Comparison of ENCODE assay signal across 1 mouse cellular context in genomic region chr13:55687927-55688602, GRCm38 (mm10).
TF ChIP-seq lines count a peak whose summit lies in the region.

No protein-coding gene starts in this region.

TF ChIP-seq in MEL, 35 proteins besides CTCF, POLR2A, EP300 and RAD21:
- no peak for TF ChIP-seq POLR2AphosphoS2 (IDR thresholded peaks at IDR 0.05; ENCODE audit: low read length)
- TF ChIP-seq MEF2A (IDR thresholded peaks at IDR 0.05; ENCODE audit: extremely low read depth, insufficient replicate concordance, low read depth, low read length, poor library complexity, severe bottlenecking): no peak
- TF ChIP-seq ETS1 (IDR thresholded peaks at IDR 0.05; ENCODE audit: low read depth, low read length): 0 out of 2 replicates have a peak, but pooled peaks have one; percentile 36
- TF ChIP-seq GABPA (IDR thresholded peaks at IDR 0.05; ENCODE audit: low read depth, low read length): no peak
- TF ChIP-seq E2F4 (IDR thresholded peaks at IDR 0.05; ENCODE audit: borderline replicate concordance, low read depth, low read length): no peak
- peak; percentile 72 for TF ChIP-seq TBP (IDR thresholded peaks at IDR 0.05; ENCODE audit: low read depth, low read length)
- no peak for TF ChIP-seq UBTF (IDR thresholded peaks at IDR 0.05; ENCODE audit: borderline replicate concordance, insufficient read depth, low read depth, low read length)
- no peak for TF ChIP-seq BHLHE40 (IDR thresholded peaks at IDR 0.05; ENCODE audit: borderline replicate concordance, low read depth, low read length)
- TF ChIP-seq RCOR1 (IDR thresholded peaks at IDR 0.05; ENCODE audit: low read depth, low read length): no peak
- TF ChIP-seq MYC (IDR thresholded peaks at IDR 0.05; ENCODE audit: low read depth, low read length): no peak
- no peak for TF ChIP-seq CHD1 (IDR thresholded peaks at IDR 0.05; ENCODE audit: low read depth, low read length)
- TF ChIP-seq JUND (IDR thresholded peaks at IDR 0.05; ENCODE audit: low read depth, low read length): no peak
- TF ChIP-seq ZNF384 (IDR thresholded peaks at IDR 0.05; ENCODE audit: low read depth, low read length): no peak
- no peak for TF ChIP-seq ZKSCAN1 (IDR thresholded peaks at IDR 0.05; ENCODE audit: low read depth, low read length)
- TF ChIP-seq TAL1 (IDR thresholded peaks at IDR 0.05; ENCODE audit: low read length): peak; percentile 82
- TF ChIP-seq KAT2A (conservative IDR thresholded peaks at IDR 0.05; ENCODE audit: low read depth, low read length): no peak
- TF ChIP-seq ZMIZ1 (IDR thresholded peaks at IDR 0.05; ENCODE audit: low read depth, low read length): no peak
- no peak for TF ChIP-seq NELFE (IDR thresholded peaks at IDR 0.05; ENCODE audit: low read depth, low read length)
- TF ChIP-seq NRF1 (IDR thresholded peaks at IDR 0.05; ENCODE audit: insufficient read depth, low read depth, low read length, poor library complexity, severe bottlenecking): no peak
- TF ChIP-seq SMC3 (IDR thresholded peaks at IDR 0.05; ENCODE audit: low read depth, low read length): no peak
- no peak for TF ChIP-seq HCFC1 (IDR thresholded peaks at IDR 0.05; ENCODE audit: low read depth, low read length)
- no peak for TF ChIP-seq CHD2 (IDR thresholded peaks at IDR 0.05; ENCODE audit: low read length)
- TF ChIP-seq USF1 (IDR thresholded peaks at IDR 0.05; ENCODE audit: low read depth, low read length): no peak
- TF ChIP-seq USF2 (IDR thresholded peaks at IDR 0.05; ENCODE audit: borderline replicate concordance in 1 of 2, insufficient read depth in 1 of 2, low read depth in 1 of 2, low read length in 2 of 2): no peak
- peak; percentile 75 for TF ChIP-seq TCF12 (IDR thresholded peaks at IDR 0.05; ENCODE audit: low read depth, low read length)
- no peak for TF ChIP-seq MXI1 (IDR thresholded peaks at IDR 0.05; ENCODE audit: low read depth, low read length)
- TF ChIP-seq MYB (IDR thresholded peaks at IDR 0.05; ENCODE audit: low read depth, low read length): no peak
- TF ChIP-seq MAFK (IDR thresholded peaks at IDR 0.05; ENCODE audit: borderline replicate concordance, low read depth, low read length): no peak
- TF ChIP-seq POLR2AphosphoS5 (IDR thresholded peaks at IDR 0.05; ENCODE audit: borderline replicate concordance, low read depth, low read length): no peak
- no peak for TF ChIP-seq MAX (IDR thresholded peaks at IDR 0.05; ENCODE audit: low read length)
- 0 out of 2 replicates have a peak, but pooled peaks have one; percentile 29 for TF ChIP-seq SIN3A (IDR thresholded peaks at IDR 0.05; ENCODE audit: low read length)
- peak; percentile 65; the same call in 1 of the 2 replicates for TF ChIP-seq GATA1 (IDR thresholded peaks at IDR 0.05; ENCODE audit: low read depth, low read length)
- TF ChIP-seq MAZ (IDR thresholded peaks at IDR 0.05; ENCODE audit: low read depth, low read length): no peak
- no peak for TF ChIP-seq ZC3H11A (IDR thresholded peaks at IDR 0.05; ENCODE audit: low read depth, low read length)
- TF ChIP-seq ELF1 (IDR thresholded peaks at IDR 0.05; ENCODE audit: low read depth, low read length): no peak
